Mouse (Mus musculus) limb, embryonic 10.5 days (tissue): ENCODE data around the gene Rasl11a. TPM values are rescaled to one million over a fixed set of nuclear protein-coding genes. Genes with fewer than 3 reads are reported as not detected.
"Not testable (repeated sequence)": the region's sequence is repeated elsewhere in the genome, so short reads cannot be mapped to it uniquely, and the experiment has no call there.

Experiments used
- DNase-seq: peaks from one replicate; pipeline ENCODE4 v3.0.0-alpha.2; 2017; ENCODE audit warnings: low spot score
- H3K27ac ChIP-seq: fragments of 300-500 bp; sonication (generic); 2 replicates; pipeline ENCODE4 v1.5.1; 2016; ENCODE audit warnings: mild to moderate bottlenecking
- H3K27me3 ChIP-seq: fragments of 300-500 bp; sonication (generic); 2 replicates; pipeline ENCODE4 v1.6.1; 2016; ENCODE audit warnings: low read depth, mild to moderate bottlenecking; ENCODE audit not compliant: poor library complexity, severe bottlenecking
- H3K36me3 ChIP-seq: fragments of 300-500 bp; sonication (generic); 2 replicates; pipeline ENCODE4 v1.6.1; 2016; ENCODE audit warnings: mild to moderate bottlenecking, moderate library complexity
- H3K4me1 ChIP-seq: fragments of 300-500 bp; sonication (generic); 2 replicates; pipeline ENCODE4 v1.6.1; 2016
- H3K4me3 ChIP-seq: fragments of 300-500 bp; sonication (generic); 2 replicates; pipeline ENCODE4 v1.5.1; 2016; ENCODE audit warnings: mild to moderate bottlenecking, moderate library complexity
- H3K9me3 ChIP-seq: fragments of 300-500 bp; sonication (generic); replicated peaks from 2 replicates; pipeline ENCODE4 v1.6.1; 2016; ENCODE audit warnings: mild to moderate bottlenecking
- WGBS: fragments of 180-500 bp; shearing (Covaris S2); methylation state at CpG from one replicate; pipeline ENCODE4 v1.1.7; 2016; 5-methylcytosine and 5-hydroxymethylcytosine counted together
- polyA plus RNA-seq: library from polyadenylated mRNA; unstranded; fragments of >200 nt; fragmentation: Nextera tagmentation; extraction: Ambion mirVana; gene quantifications from 2 replicates; pipeline ENCODE4 v1.2.1, GENCODE M21; 2016

Gene Rasl11a
- polyA plus RNA-seq, 1 experiment from 2014 or later: 30.9 TPM

- Histone ChIP-seq H3K27me3 (no peaks in the 10 kb centered on the region), H3K4me3 (no peak overlapping the region), H3K27ac (no peak overlapping the region), H3K9me3 (no peaks in the 10 kb centered on the region), H3K4me1 (no peaks in the 10 kb centered on the region), H3K36me3 (no peaks in the 10 kb centered on the region)
- DNase-seq: no peak
- WGBS: 92% methylated on average over 6 of the region's 6 CpGs
Observed at GRCm38 (mm10) chr5:146882261-146882660, 37.4 kb downstream of the Rasl11a start.

DNA sequence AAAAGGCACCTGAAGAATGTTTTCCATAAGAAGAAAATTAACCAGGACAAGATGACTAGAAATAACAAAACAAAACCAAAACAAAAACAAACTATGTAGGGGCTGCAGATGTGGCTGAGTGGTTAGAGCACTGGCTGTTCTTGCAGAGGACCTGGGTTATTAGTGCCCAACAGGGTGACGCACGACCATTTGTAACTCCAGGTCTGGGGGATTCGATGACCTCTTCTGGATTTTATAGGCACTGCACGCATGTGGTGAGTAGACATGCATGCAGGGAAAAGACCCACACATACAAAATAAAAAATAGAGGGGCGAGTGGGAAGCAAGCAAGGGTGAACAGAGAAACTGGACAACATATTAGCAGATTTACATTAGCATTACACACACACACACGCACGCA is 38.2 kb downstream of the Rasl11a start:
- H3K27ac ChIP-seq: no peak overlapping the region
- no peak for DNase-seq
- WGBS: 76% methylated on average over 7 of the region's 7 CpGs

DNA sequence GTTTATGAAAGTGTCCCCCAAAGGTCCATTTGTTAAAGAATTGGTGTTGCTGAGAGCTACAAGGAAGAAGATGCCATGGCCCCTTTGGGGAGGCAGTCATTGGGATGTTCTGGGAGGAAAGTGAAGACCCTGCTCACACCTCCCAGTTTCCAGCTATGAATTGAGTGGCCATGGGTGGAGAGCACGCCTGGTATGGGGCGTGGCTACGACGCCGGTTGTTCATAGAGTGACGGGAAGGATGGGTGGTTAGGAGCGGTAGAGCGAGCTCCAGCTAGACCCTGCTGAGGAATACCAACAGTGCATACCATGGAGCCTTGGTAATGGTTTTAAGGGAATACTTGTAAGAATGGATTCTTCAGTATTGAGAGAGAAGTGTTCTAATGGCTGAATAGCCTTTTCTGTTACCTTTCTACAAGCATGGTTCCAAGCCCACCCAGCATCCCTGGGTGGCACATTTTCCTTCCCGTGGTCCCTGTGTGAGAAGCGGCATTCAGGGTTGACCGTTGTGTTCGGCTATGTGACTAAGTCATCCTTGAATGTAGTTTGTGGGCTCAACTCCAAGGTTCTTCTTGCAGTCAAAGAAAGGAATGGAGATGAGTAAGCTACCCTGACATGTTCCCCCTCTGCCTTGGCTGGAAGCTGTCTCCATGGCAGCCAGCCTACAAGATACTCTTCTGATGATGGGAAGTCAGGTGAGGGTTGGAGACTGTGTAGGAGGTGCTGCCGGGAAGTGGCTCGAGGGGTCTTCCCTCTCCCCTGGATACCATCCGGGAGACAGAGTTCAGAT is 38.8 kb downstream of the Rasl11a start:
- Histone ChIP-seq H3K9me3 (no peaks in the 10 kb centered on the region), H3K4me1 (no peaks in the 10 kb centered on the region), H3K4me3 (no peak overlapping the region), H3K36me3 (no peaks in the 10 kb centered on the region), H3K27me3 (no peaks in the 10 kb centered on the region), H3K27ac (no peak overlapping the region)
- WGBS: 86% methylated on average over 15 of the region's 15 CpGs
- DNase-seq: no peak

More for the DNA sequence above, 38.2 kb downstream of the Rasl11a start:
- no peaks in the 10 kb centered on the region for H3K9me3 ChIP-seq
- no peaks in the 10 kb centered on the region for H3K4me1 ChIP-seq
- no peaks in the 10 kb centered on the region for H3K27me3 ChIP-seq
- no peaks in the 10 kb centered on the region for H3K36me3 ChIP-seq
- no peak overlapping the region for H3K4me3 ChIP-seq

GRCm38 (mm10) chr5:146891127-146891526 is 46.3 kb downstream of the Rasl11a start:
- peaks cover 3% of the 10 kb centered on the region; the same call in 1 of the 2 replicates for H3K4me1 ChIP-seq
- H3K27me3 ChIP-seq: no peaks in the 10 kb centered on the region
- no peak overlapping the region for H3K27ac ChIP-seq
- H3K4me3 ChIP-seq: peak overlapping the region; percentile 27; the same call in 1 of the 2 replicates
- DNase-seq: no peak
- no peaks in the 10 kb centered on the region for H3K36me3 ChIP-seq
- WGBS: 17% methylated on average over 14 of the region's 14 CpGs
- H3K9me3 ChIP-seq: no peaks in the 10 kb centered on the region

DNA sequence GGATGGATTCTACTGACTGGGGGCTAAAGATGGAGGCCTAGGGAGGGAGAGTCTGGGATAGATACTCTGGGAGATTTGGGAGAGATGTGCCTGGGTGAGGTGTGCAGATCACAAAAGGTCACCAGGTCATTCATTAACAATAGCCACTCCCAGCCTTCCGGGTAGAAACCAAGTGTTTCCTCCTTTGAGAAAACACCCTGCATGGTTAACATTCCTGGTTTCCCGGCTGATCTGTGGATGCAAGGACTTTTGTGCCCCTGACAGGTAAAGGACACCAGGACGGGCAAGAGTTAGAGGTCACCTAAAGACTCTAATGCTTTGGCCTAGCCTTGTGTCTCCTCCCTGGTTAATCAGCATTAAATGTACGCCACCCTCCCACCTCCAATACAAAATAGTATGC is 48.0 kb downstream of the Rasl11a start:
- WGBS: 85% methylated on average over 4 of the region's 4 CpGs
- H3K4me1 ChIP-seq: peaks cover 3% of the 10 kb centered on the region; the same call in 1 of the 2 replicates

GRCm38 (mm10) chr5:146893478-146894182 is 48.8 kb downstream of the Rasl11a start:
- Histone ChIP-seq H3K4me3 (no peak overlapping the region), H3K27me3 (no peaks in the 10 kb centered on the region), H3K36me3 (no peaks in the 10 kb centered on the region), H3K4me1 (peaks cover 3% of the 10 kb centered on the region; the same call in 1 of the 2 replicates), H3K27ac (no peak overlapping the region), H3K9me3 (no peaks in the 10 kb centered on the region)
- no peak for DNase-seq
- WGBS: 86% methylated on average over 11 of the region's 11 CpGs

More for the DNA sequence above, 48.0 kb downstream of the Rasl11a start:
- no peak for DNase-seq
- Histone ChIP-seq H3K27me3 (no peaks in the 10 kb centered on the region), H3K4me3 (no peak overlapping the region), H3K27ac (no peak overlapping the region), H3K36me3 (no peaks in the 10 kb centered on the region), H3K9me3 (no peaks in the 10 kb centered on the region)

- not testable (repeated sequence) for H3K4me3 ChIP-seq, DNase-seq, H3K4me1 ChIP-seq, H3K9me3 ChIP-seq, H3K27me3 ChIP-seq, H3K27ac ChIP-seq, H3K36me3 ChIP-seq
- WGBS: 92% methylated on average over 16 of the region's 16 CpGs
Observed at GRCm38 (mm10) chr5:146895667-146896066, 50.8 kb downstream of the Rasl11a start.

GRCm38 (mm10) chr5:146896973-146897372 is 52.1 kb downstream of the Rasl11a start:
- H3K36me3 ChIP-seq: no peaks in the 10 kb centered on the region
- no peaks in the 10 kb centered on the region for H3K9me3 ChIP-seq
- H3K27me3 ChIP-seq: no peaks in the 10 kb centered on the region
- no peak for DNase-seq
- WGBS: 83% methylated on average over 13 of the region's 13 CpGs
- no peak overlapping the region for H3K27ac ChIP-seq
- no peak overlapping the region for H3K4me3 ChIP-seq
- no peaks in the 10 kb centered on the region for H3K4me1 ChIP-seq

Other genes with a start within 250 kb of the Rasl11a start
- gene Usp12, start 50.1 kb upstream of the Rasl11a start, polyA plus RNA-seq: 13.4 and 13.7 TPM in 2 replicates
- 536 and 605 TPM in 2 replicates for gene Rpl21, start 12.2 kb upstream of the Rasl11a start, polyA plus RNA-seq
- gene Gtf3a, start 103.6 kb downstream of the Rasl11a start, polyA plus RNA-seq: 141 and 159 TPM in 2 replicates
- gene Mtif3, start 118.7 kb downstream of the Rasl11a start, polyA plus RNA-seq: 19.1 and 21.0 TPM in 2 replicates
- 10.4 and 12.0 TPM in 2 replicates for gene Lnx2, start 231.5 kb downstream of the Rasl11a start, polyA plus RNA-seq
- 129 and 149 TPM in 2 replicates for gene Polr1d, start 232.0 kb downstream of the Rasl11a start, polyA plus RNA-seq